In genomic region chr14:97293109-97293508, GRCm38 (mm10) we compare ENCODE assay signal across 19 mouse cellular contexts.
A peak's percentile ranks its signal among the peaks of the same experiment; 100 is the strongest.
DNase-seq lines count a peak whose midpoint lies in the region; ATAC-seq and TF ChIP-seq lines count a peak whose summit lies in the region.
"Had no signal": no experiment of that assay in that cellular context is flagged by ENCODE, and none has a peak within 500 bp of the region (broad histone marks: within the 10 kb centered on the region; RNA-seq: fewer than 3 reads in every experiment).

No protein-coding gene starts in this region.

- H3K36me3 ChIP-seq in forebrain, embryonic 11.5 days (ENCODE audit: control insufficient read depth, insufficient read depth, low read length), result no peaks in the 10 kb centered on the region
- no peaks in the 10 kb centered on the region for H3K36me3 ChIP-seq in forebrain, embryonic 10.5 days (replicated peaks)
- H3K36me3 ChIP-seq in midbrain, postnatal 0 days (ENCODE audit: insufficient read depth, low read length), result no peaks in the 10 kb centered on the region
- H3K36me3 ChIP-seq in midbrain, embryonic 13.5 days, result no peaks in the 10 kb centered on the region
- H3K36me3 ChIP-seq: embryonic facial prominence, embryonic 13.5 days; G1E; heart, embryonic 12.5 days; hindbrain, embryonic 15.5 days had no signal

- no peaks in the 10 kb centered on the region for H3K4me1 ChIP-seq in forebrain, embryonic 11.5 days (replicated peaks; ENCODE audit: control insufficient read depth, insufficient read depth, low read length)
- H3K4me1 ChIP-seq in forebrain, embryonic 10.5 days, result peaks cover 5% of the 10 kb centered on the region; the same call in 1 of the 2 replicates
- no peaks in the 10 kb centered on the region for H3K4me1 ChIP-seq in midbrain, postnatal 0 days (ENCODE audit: insufficient read depth, low read length)
- H3K4me1 ChIP-seq in midbrain, embryonic 13.5 days (replicated peaks), result peaks cover 7% of the 10 kb centered on the region; the same call in 1 of the 2 replicates
- H3K4me1 ChIP-seq: embryonic facial prominence, embryonic 13.5 days; heart, embryonic 12.5 days; hindbrain, embryonic 15.5 days had no signal

- no peak for TF ChIP-seq CTCF in midbrain, postnatal 0 days (IDR thresholded peaks at IDR 0.05)

- no peaks in the 10 kb centered on the region for H3K27me3 ChIP-seq in forebrain, embryonic 11.5 days (ENCODE audit: control insufficient read depth, insufficient read depth, low read length)
- no peaks in the 10 kb centered on the region for H3K27me3 ChIP-seq in forebrain, embryonic 10.5 days (ENCODE audit: poor library complexity, severe bottlenecking)
- no peaks in the 10 kb centered on the region for H3K27me3 ChIP-seq in midbrain, postnatal 0 days (ENCODE audit: insufficient read depth, low read length)
- H3K27me3 ChIP-seq in midbrain, embryonic 13.5 days, result no peaks in the 10 kb centered on the region
- H3K27me3 ChIP-seq: embryonic facial prominence, embryonic 13.5 days; heart, embryonic 12.5 days; hindbrain, embryonic 15.5 days had no signal

- H3K4me2 ChIP-seq in forebrain, embryonic 11.5 days (ENCODE audit: low read depth, low read length, severe bottlenecking), result no peak overlapping the region
- H3K4me2 ChIP-seq in midbrain, postnatal 0 days (ENCODE audit: low read depth, low read length, poor library complexity, severe bottlenecking), result no peak overlapping the region
- H3K4me2 ChIP-seq in midbrain, embryonic 13.5 days (replicated peaks), result no peak overlapping the region
- H3K4me2 ChIP-seq: embryonic facial prominence, embryonic 13.5 days; heart, embryonic 12.5 days; hindbrain, embryonic 15.5 days had no signal

- no peaks in the 10 kb centered on the region for H3K9me3 ChIP-seq in forebrain, embryonic 11.5 days (ENCODE audit: control insufficient read depth, low read length)
- no peaks in the 10 kb centered on the region for H3K9me3 ChIP-seq in forebrain, embryonic 10.5 days
- no peaks in the 10 kb centered on the region for H3K9me3 ChIP-seq in midbrain, postnatal 0 days (ENCODE audit: low read length)
- no peaks in the 10 kb centered on the region for H3K9me3 ChIP-seq in midbrain, embryonic 13.5 days
- H3K9me3 ChIP-seq: embryonic facial prominence, embryonic 13.5 days; heart, embryonic 12.5 days; hindbrain, embryonic 15.5 days had no signal

- 43% methylated on average over 4 of the region's 4 CpGs for WGBS in forebrain, embryonic 11.5 days
- 73% methylated on average over 4 of the region's 4 CpGs for WGBS in forebrain, embryonic 10.5 days
- WGBS in midbrain, postnatal 0 days, result 32% methylated on average over 4 of the region's 4 CpGs
- 41% methylated on average over 4 of the region's 4 CpGs for WGBS in midbrain, embryonic 13.5 days

- no peak overlapping the region for H3K4me3 ChIP-seq in forebrain, embryonic 11.5 days (ENCODE audit: low read depth, low read length)
- no peak overlapping the region for H3K4me3 ChIP-seq in forebrain, embryonic 10.5 days
- no peak overlapping the region for H3K4me3 ChIP-seq in midbrain, postnatal 0 days (ENCODE audit: low read depth, low read length)
- H3K4me3 ChIP-seq in midbrain, embryonic 13.5 days (replicated peaks), result no peak overlapping the region
- H3K4me3 ChIP-seq: embryonic facial prominence, embryonic 13.5 days; heart, embryonic 12.5 days; hindbrain, embryonic 15.5 days had no signal

- H3K27ac ChIP-seq in forebrain, embryonic 11.5 days (ENCODE audit: low read depth, low read length), result no peak overlapping the region
- H3K27ac ChIP-seq in forebrain, embryonic 10.5 days, result no peak overlapping the region; the same call in 1 of the 2 replicates
- H3K27ac ChIP-seq in midbrain, postnatal 0 days (ENCODE audit: low read depth, low read length), result no peak overlapping the region
- H3K27ac ChIP-seq in midbrain, embryonic 13.5 days, result no peak overlapping the region
- H3K27ac ChIP-seq: embryonic facial prominence, embryonic 13.5 days; hindbrain, embryonic 15.5 days had no signal

- H3K9ac ChIP-seq in forebrain, embryonic 11.5 days (ENCODE audit: low read length), result no peak overlapping the region
- no peak overlapping the region for H3K9ac ChIP-seq in midbrain, postnatal 0 days (replicated peaks; ENCODE audit: low read length, poor library complexity, severe bottlenecking)
- no peak overlapping the region for H3K9ac ChIP-seq in midbrain, embryonic 13.5 days (replicated peaks)
- H3K9ac ChIP-seq: embryonic facial prominence, embryonic 13.5 days; heart, embryonic 12.5 days; hindbrain, embryonic 15.5 days had no signal

- ATAC-seq in forebrain, embryonic 11.5 days (replicated peaks; ENCODE audit: low FRiP score), result peak; percentile 74
- ATAC-seq in midbrain, postnatal 0 days (ENCODE audit: low FRiP score), result no peak
- ATAC-seq in midbrain, embryonic 13.5 days, result no peak
- ATAC-seq: CD4-positive, CD25-positive, alpha-beta regulatory T cell, adult 4 months had no signal

- DNase-seq in forebrain, embryonic 11.5 days (ENCODE audit: low spot score), result no peak
- DNase-seq in forebrain, embryonic 10.5 days (ENCODE audit: extremely low spot score, low spot score), result no peak
- DNase-seq in heart, adult 11 months, result peak; percentile 24
- DNase-seq in heart, postnatal 4 days, result no peak
- DNase-seq in midbrain, postnatal 0 days (ENCODE audit: low spot score), result peak; percentile 23
- DNase-seq in gastrocnemius, postnatal 10 days, result no peak
- DNase-seq: adrenal gland, postnatal 10 days; B cell, adult 2 months; cerebellum, adult 11-12 months; cerebellum, adult 9-10 months; cerebellum, postnatal 25 days; gastrocnemius, postnatal 14 days; kidney, adult 11 months had no signal

Comparison
In these comparisons a context has a peak if more than half of its experiments do, and no peak if none do; other contexts are left out.
1. DNase-seq: peak in heart, adult 11 months (single experiment) and midbrain, postnatal 0 days (single experiment); none in forebrain, embryonic 11.5 days (single experiment), forebrain, embryonic 10.5 days (single experiment), heart, postnatal 4 days (single experiment) and gastrocnemius, postnatal 10 days (single experiment).